Mouse (Mus musculus) erythroblast, embryonic 14.5 days (primary cell): Measurements from ENCODE around the gene Wipf3.

Experiments used
- GATA1 ChIP-seq: IDR thresholded peaks from 2 replicates; pipeline ENCODE4 v1.6.1; 2012; ENCODE audit warnings: low read length, inconsistent platforms, mixed read lengths
- TAL1 ChIP-seq: IDR thresholded peaks from 3 replicates; pipeline ENCODE4 v1.6.1; 2012; ENCODE audit warnings: low read length, inconsistent platforms, mixed read lengths

DNA sequence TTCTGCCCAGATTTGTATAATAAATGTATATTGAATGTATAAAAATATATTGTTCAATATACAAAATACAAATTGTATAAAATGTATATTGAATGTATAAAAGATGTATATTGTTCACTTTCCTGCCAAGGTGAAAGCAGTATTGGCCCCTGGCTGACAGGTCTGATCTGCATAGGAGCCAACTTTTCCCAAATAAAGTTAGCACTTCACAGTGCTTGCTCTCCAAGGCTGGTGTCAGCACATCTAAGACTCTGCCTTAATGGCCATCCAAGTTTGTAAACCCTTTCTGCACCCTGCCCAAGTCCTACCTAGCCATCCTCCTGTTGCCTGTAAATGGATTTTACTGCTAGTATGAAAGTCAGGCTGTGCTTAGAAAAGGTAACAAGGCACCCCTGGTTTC is 64.7 kb downstream of the Wipf3 start:
- TF ChIP-seq TAL1 (no peak), GATA1 (no peak)
